Mouse (Mus musculus) intestine, postnatal 0 days (tissue): ENCODE results near the gene Ago4. TPM values are rescaled to one million over a fixed set of nuclear protein-coding genes. Genes with fewer than 3 reads are reported as not detected.

Experiments
- ATAC-seq: fragments of 200-750 bp; cut with Nextera tagmentation; 2 replicates; pipeline ENCODE4 v1.8.0; 2017; ENCODE audit warnings: mild to moderate bottlenecking, moderate TSS enrichment, moderate library complexity
- H3K27ac ChIP-seq: fragments of 300-500 bp; sonication (generic); 2 replicates; pipeline ENCODE4 v1.5.1; 2014; ENCODE audit warnings: mild to moderate bottlenecking, low read depth, low read length, moderate library complexity
- H3K27me3 ChIP-seq: fragments of 300-500 bp; sonication (generic); replicated peaks from 2 replicates; pipeline ENCODE4 v1.6.1; 2014; ENCODE audit warnings: low read length, mixed read lengths; ENCODE audit not compliant: control insufficient read depth, insufficient read depth
- H3K36me3 ChIP-seq: fragments of 300-500 bp; sonication (generic); 2 replicates; pipeline ENCODE4 v1.6.1; 2014; ENCODE audit warnings: mild to moderate bottlenecking, moderate library complexity; ENCODE audit not compliant: control insufficient read depth, insufficient read depth
- H3K4me1 ChIP-seq: fragments of 300-500 bp; sonication (generic); replicated peaks from 2 replicates; pipeline ENCODE4 v1.6.1; 2014; ENCODE audit warnings: antibody characterized with exemption, low read length, mixed read lengths; ENCODE audit not compliant: control insufficient read depth, insufficient read depth
- H3K4me2 ChIP-seq: fragments of 300-500 bp; sonication (generic); replicated peaks from 2 replicates; pipeline ENCODE4 v1.6.1; 2014; ENCODE audit warnings: low read depth, mild to moderate bottlenecking, moderate library complexity
- H3K4me3 ChIP-seq: fragments of 300-500 bp; sonication (generic); 2 replicates; pipeline ENCODE4 v1.5.1; 2014; ENCODE audit warnings: low read depth, low read length
- H3K9ac ChIP-seq: fragments of 300-500 bp; sonication (generic); 2 replicates; pipeline ENCODE4 v1.6.1; 2014; ENCODE audit warnings: mild to moderate bottlenecking, low read depth, low read length
- H3K9me3 ChIP-seq: fragments of 300-500 bp; sonication (generic); 2 replicates; pipeline ENCODE4 v1.6.1; 2016; ENCODE audit warnings: mixed run types; ENCODE audit not compliant: control insufficient read depth
- CTCF ChIP-seq: sonication (generic); IDR thresholded peaks from 2 replicates; pipeline ENCODE4 v1.5.1; 2016; ENCODE audit warnings: low read depth, mild to moderate bottlenecking, control low read depth, antibody characterized with exemption, moderate library complexity
- WGBS: fragments of 180-500 bp; shearing (Covaris S2); extraction: QIAGEN DNeasy Blood & Tissue Kit; methylation state at CpG from one replicate; pipeline ENCODE4 v1.1.7; 2014; 5-methylcytosine and 5-hydroxymethylcytosine counted together
- polyA plus RNA-seq: library from polyadenylated mRNA; unstranded; fragments of >200 nt; fragmentation: Nextera tagmentation; extraction: Ambion mirVana; gene quantifications from 2 replicates; pipeline ENCODE4 v1.2.1, GENCODE M21; 2015

Gene Ago4
- polyA plus RNA-seq, 1 experiment from 2014 or later = 1.1 TPM

DNA sequence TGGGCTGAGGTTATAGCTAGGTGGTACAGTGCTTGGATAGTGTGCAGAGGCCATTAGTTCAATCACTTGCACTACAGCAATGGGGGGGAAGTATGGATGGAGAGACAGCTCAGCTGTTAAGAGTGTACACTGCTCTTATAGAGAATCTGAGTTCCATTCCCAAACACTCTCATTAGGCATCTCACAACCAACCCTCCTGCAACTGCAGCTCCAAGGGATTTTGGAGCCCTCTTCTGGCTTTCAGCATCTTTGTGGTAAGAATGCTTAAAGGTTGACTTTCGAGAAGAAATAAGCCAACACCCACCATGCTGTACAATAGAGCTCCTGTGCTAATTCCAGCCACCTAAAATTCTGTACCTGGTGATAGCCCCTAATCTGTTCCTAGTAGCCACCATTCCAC is 47.1 kb downstream of the Ago4 start:
- H3K9ac ChIP-seq = no peak overlapping the region
- H3K36me3 ChIP-seq = no peaks in the 10 kb centered on the region
- H3K4me2 ChIP-seq = no peak overlapping the region
- no peaks in the 10 kb centered on the region for H3K4me1 ChIP-seq
- no peaks in the 10 kb centered on the region for H3K27me3 ChIP-seq
- H3K27ac ChIP-seq = no peak overlapping the region
- TF ChIP-seq CTCF = no peak
- H3K4me3 ChIP-seq = no peak overlapping the region
- 78% methylated on average over 1 of the region's 1 CpGs for WGBS
- no peaks in the 10 kb centered on the region for H3K9me3 ChIP-seq
- ATAC-seq = no peak

DNA sequence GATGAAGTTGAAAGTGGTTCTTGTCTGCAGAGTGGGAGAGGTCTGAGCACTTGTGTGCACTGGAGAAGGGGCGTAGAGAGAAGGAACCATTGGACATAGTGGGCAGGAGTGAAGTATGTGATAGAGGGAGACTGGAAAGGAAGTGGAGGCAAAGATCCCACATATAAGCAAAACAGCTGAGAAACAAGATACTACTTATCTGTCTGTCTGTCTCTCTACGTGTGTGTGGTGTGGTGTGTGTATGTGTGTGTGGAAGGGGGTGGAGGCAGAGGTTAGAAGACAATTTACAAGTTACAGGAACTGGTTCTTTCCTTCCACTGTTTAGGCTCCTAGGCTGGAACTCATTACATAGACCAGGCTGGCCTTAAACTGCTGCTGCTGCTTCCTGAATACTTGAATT is 48.2 kb downstream of the Ago4 start:
- Histone ChIP-seq H3K9me3 (no peaks in the 10 kb centered on the region), H3K4me3 (no peak overlapping the region), H3K4me1 (no peaks in the 10 kb centered on the region), H3K36me3 (no peaks in the 10 kb centered on the region), H3K27me3 (no peaks in the 10 kb centered on the region), H3K27ac (no peak overlapping the region), H3K9ac (no peak overlapping the region), H3K4me2 (no peak overlapping the region)
- no peak for TF ChIP-seq CTCF
- WGBS = 70% methylated on average over 2 of the region's 2 CpGs
- no peak for ATAC-seq

- Histone ChIP-seq H3K27me3 (no peaks in the 10 kb centered on the region), H3K9me3 (no peaks in the 10 kb centered on the region), H3K36me3 (no peaks in the 10 kb centered on the region), H3K27ac (no peak overlapping the region), H3K4me1 (no peaks in the 10 kb centered on the region), H3K4me3 (no peak overlapping the region), H3K9ac (no peak overlapping the region), H3K4me2 (no peak overlapping the region)
- WGBS = 70% methylated on average over 3 of the region's 3 CpGs
- 0 out of 2 replicates have a peak, but pooled peaks have one; percentile 38 for ATAC-seq
- TF ChIP-seq CTCF = no peak
These were observed 49.4 kb downstream of the Ago4 start for GRCm38 (mm10) chr4:126483874-126484273.

GRCm38 (mm10) chr4:126482951-126483350 is 50.3 kb downstream of the Ago4 start:
- TF ChIP-seq CTCF = no peak
- H3K27ac ChIP-seq = no peak overlapping the region
- H3K27me3 ChIP-seq = no peaks in the 10 kb centered on the region
- ATAC-seq = peak; percentile 38; the same call in 1 of the 2 replicates
- H3K9me3 ChIP-seq = no peaks in the 10 kb centered on the region
- H3K9ac ChIP-seq = no peak overlapping the region
- H3K36me3 ChIP-seq = no peaks in the 10 kb centered on the region
- 72% methylated on average over 12 of the region's 12 CpGs for WGBS
- no peak overlapping the region for H3K4me2 ChIP-seq
- no peak overlapping the region for H3K4me3 ChIP-seq
- no peaks in the 10 kb centered on the region for H3K4me1 ChIP-seq

DNA sequence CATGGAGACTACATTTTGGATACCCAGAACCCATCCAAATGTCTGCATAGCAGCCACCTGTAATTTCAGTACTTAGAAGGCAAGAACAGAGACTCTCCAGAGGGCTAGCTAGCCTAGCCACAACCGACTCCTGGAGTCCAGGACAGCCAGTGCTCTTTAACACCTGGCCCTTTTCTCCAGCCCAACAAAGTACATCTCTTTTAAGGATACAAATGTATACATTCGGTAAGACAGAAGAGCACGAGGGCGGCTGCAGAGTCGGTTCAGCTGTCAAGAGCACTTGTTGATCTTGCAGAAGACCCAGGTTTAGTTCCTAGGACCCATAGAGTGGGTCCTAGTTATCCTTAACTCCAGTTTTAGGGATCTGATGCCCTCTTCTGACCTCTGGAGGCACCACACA is 51.8 kb downstream of the Ago4 start:
- H3K27ac ChIP-seq = no peak overlapping the region
- H3K36me3 ChIP-seq = no peaks in the 10 kb centered on the region
- ATAC-seq = no peak
- no peaks in the 10 kb centered on the region for H3K9me3 ChIP-seq
- no peak for TF ChIP-seq CTCF
- H3K4me3 ChIP-seq = no peak overlapping the region
- 91% methylated on average over 5 of the region's 5 CpGs for WGBS
- no peaks in the 10 kb centered on the region for H3K27me3 ChIP-seq
- no peak overlapping the region for H3K9ac ChIP-seq
- no peak overlapping the region for H3K4me2 ChIP-seq
- H3K4me1 ChIP-seq = no peaks in the 10 kb centered on the region

GRCm38 (mm10) chr4:126480288-126480687 is 53.0 kb downstream of the Ago4 start:
- Histone ChIP-seq H3K4me2 (peak overlapping the region; percentile 43), H3K9me3 (no peaks in the 10 kb centered on the region), H3K4me1 (no peaks in the 10 kb centered on the region), H3K27ac (peak overlapping the region; percentile 23; the same call in 1 of the 2 replicates), H3K9ac (no peak overlapping the region), H3K4me3 (no peak overlapping the region), H3K36me3 (no peaks in the 10 kb centered on the region), H3K27me3 (no peaks in the 10 kb centered on the region)
- 30% methylated on average over 3 of the region's 3 CpGs for WGBS
- no peak for ATAC-seq
- TF ChIP-seq CTCF = no peak

- H3K27me3 ChIP-seq = no peaks in the 10 kb centered on the region
- no peak overlapping the region for H3K4me3 ChIP-seq
- no peaks in the 10 kb centered on the region; the same call in 1 of the 2 replicates for H3K4me1 ChIP-seq
- ATAC-seq = no peak
- TF ChIP-seq CTCF = no peak
- H3K36me3 ChIP-seq = no peaks in the 10 kb centered on the region
- H3K9ac ChIP-seq = no peak overlapping the region
- no peak overlapping the region for H3K27ac ChIP-seq
- no peaks in the 10 kb centered on the region for H3K9me3 ChIP-seq
- WGBS = 33% methylated on average over 5 of the region's 5 CpGs
- no peak overlapping the region for H3K4me2 ChIP-seq
These were observed 60.2 kb downstream of the Ago4 start for GRCm38 (mm10) chr4:126473031-126473430.
